Mouse (Mus musculus) kidney, adult 2 months (tissue): ENCODE results near the gene Mpp3. TPM values are rescaled to one million over a fixed set of nuclear protein-coding genes. Genes with fewer than 3 reads are reported as not detected.

ENCODE experiments used
- DNase-seq: peaks from one replicate; pipeline ENCODE4 v3.0.0; 2021
- H3K27ac ChIP-seq: fragments of 200-500 bp; 2 replicates; pipeline ENCODE4 v1.5.1; 2012; ENCODE audit warnings: low read depth, low read length, control low read depth, inconsistent platforms; ENCODE audit not compliant: insufficient read depth
- H3K27me3 ChIP-seq: fragments of 200-500 bp; replicated peaks from 2 replicates; pipeline ENCODE4 v1.6.1; 2012; ENCODE audit warnings: mild to moderate bottlenecking, moderate library complexity, low read length, inconsistent platforms; ENCODE audit not compliant: control insufficient read depth, insufficient read depth
- H3K36me3 ChIP-seq: fragments of 200-500 bp; 2 replicates; pipeline ENCODE4 v1.6.1; 2012; ENCODE audit warnings: mild to moderate bottlenecking, moderate library complexity, low read length, inconsistent platforms; ENCODE audit not compliant: control insufficient read depth, insufficient read depth
- H3K4me1 ChIP-seq: fragments of 200-500 bp; 2 replicates; pipeline ENCODE4 v1.6.1; 2011; ENCODE audit warnings: low read length; ENCODE audit not compliant: control insufficient read depth, insufficient read depth
- H3K4me3 ChIP-seq: fragments of 200-500 bp; 2 replicates; pipeline ENCODE4 v1.5.1; 2011; ENCODE audit warnings: mild to moderate bottlenecking, low read depth, low read length, control low read depth; ENCODE audit not compliant: insufficient read depth
- CTCF ChIP-seq: fragments of 200-500 bp; conservative IDR thresholded peaks from 2 replicates; pipeline ENCODE4 v1.5.1; 2011; ENCODE audit warnings: low read depth, mild to moderate bottlenecking, control low read depth, low read length, moderate library complexity, mixed read lengths; ENCODE audit not compliant: insufficient read depth, insufficient read length
- POLR2A ChIP-seq: fragments of 200-500 bp; IDR thresholded peaks from one replicate; pipeline ENCODE4 v1.6.1; 2011; ENCODE audit warnings: low read depth, low read length, control low read depth
- WGBS: fragments of 180-500 bp; shearing (Covaris S2); methylation state at CpG from one replicate; pipeline ENCODE4 v1.1.7; 2018; 5-methylcytosine and 5-hydroxymethylcytosine counted together
- polyA plus RNA-seq: library from polyadenylated mRNA; depleted of rRNA; stranded (reverse); fragments of >200 nt; gene quantifications from 2 replicates; pipeline ENCODE4 v1.2.3, GENCODE M21; 2012

The Mpp3 gene
- polyA plus RNA-seq, 1 experiment, result 2.3 TPM

GRCm38 (mm10) chr11:101980603-101981157 is 47.6 kb downstream of the Mpp3 start:
- H3K27ac ChIP-seq, result no peak overlapping the region
- no peak overlapping the region for H3K4me3 ChIP-seq
- peaks cover 6% of the 10 kb centered on the region; the same call in 1 of the 2 replicates for H3K4me1 ChIP-seq
- 77% methylated on average over 9 of the region's 9 CpGs for WGBS
- TF ChIP-seq CTCF, result no peak
- TF ChIP-seq POLR2A, result no peak
- H3K27me3 ChIP-seq, result no peaks in the 10 kb centered on the region
- DNase-seq, result peak; percentile 38
- H3K36me3 ChIP-seq, result no peaks in the 10 kb centered on the region; the same call in 1 of the 2 replicates

- WGBS, result 95% methylated on average over 5 of the region's 5 CpGs
- no peaks in the 10 kb centered on the region; the same call in 1 of the 2 replicates for H3K36me3 ChIP-seq
- no peak overlapping the region for H3K4me3 ChIP-seq
- peaks cover 6% of the 10 kb centered on the region; the same call in 1 of the 2 replicates for H3K4me1 ChIP-seq
- no peaks in the 10 kb centered on the region for H3K27me3 ChIP-seq
- H3K27ac ChIP-seq, result no peak overlapping the region
- DNase-seq, result no peak
- TF ChIP-seq CTCF (no peak), POLR2A (no peak)
Observed at GRCm38 (mm10) chr11:101979140-101979539, 49.1 kb downstream of the Mpp3 start.

DNA sequence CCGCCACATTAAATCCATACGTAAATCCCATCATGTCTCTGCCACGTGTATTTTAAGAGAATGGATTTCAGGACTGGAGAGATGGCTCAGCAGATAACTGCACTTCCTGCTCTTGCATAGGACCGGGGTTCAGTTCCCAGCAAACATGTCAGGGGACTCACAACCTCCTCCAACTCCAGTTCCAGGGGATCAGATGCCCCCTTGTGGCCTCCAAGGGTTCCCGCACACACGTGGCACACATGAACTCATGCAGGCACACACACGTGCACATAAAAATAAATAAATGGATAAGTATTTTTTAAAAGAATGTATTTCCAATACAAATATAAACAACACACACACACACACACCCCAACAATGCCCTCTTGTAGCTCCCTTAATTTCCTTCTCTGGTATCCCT is 51.3 kb downstream of the Mpp3 start:
- Histone ChIP-seq H3K4me1 (peaks cover 3% of the 10 kb centered on the region; the same call in 1 of the 2 replicates), H3K4me3 (no peak overlapping the region), H3K27me3 (no peaks in the 10 kb centered on the region), H3K36me3 (no peaks in the 10 kb centered on the region; the same call in 1 of the 2 replicates), H3K27ac (no peak overlapping the region)
- no peak for TF ChIP-seq POLR2A
- 0 out of 2 replicates have a peak, but pooled peaks have one; percentile 5 for TF ChIP-seq CTCF
- 93% methylated on average over 7 of the region's 7 CpGs for WGBS
- no peak for DNase-seq

- DNase-seq, result peak; percentile 25
- no peak for TF ChIP-seq POLR2A
- TF ChIP-seq CTCF, result peak; percentile 61
- 61% methylated on average over 9 of the region's 9 CpGs for WGBS
- no peak overlapping the region for H3K4me3 ChIP-seq
- H3K4me1 ChIP-seq, result peaks cover 3% of the 10 kb centered on the region; the same call in 1 of the 2 replicates
- H3K36me3 ChIP-seq, result no peaks in the 10 kb centered on the region; the same call in 1 of the 2 replicates
- no peaks in the 10 kb centered on the region for H3K27me3 ChIP-seq
- no peak overlapping the region for H3K27ac ChIP-seq
Observed at GRCm38 (mm10) chr11:101974923-101975322, 53.3 kb downstream of the Mpp3 start.

DNA sequence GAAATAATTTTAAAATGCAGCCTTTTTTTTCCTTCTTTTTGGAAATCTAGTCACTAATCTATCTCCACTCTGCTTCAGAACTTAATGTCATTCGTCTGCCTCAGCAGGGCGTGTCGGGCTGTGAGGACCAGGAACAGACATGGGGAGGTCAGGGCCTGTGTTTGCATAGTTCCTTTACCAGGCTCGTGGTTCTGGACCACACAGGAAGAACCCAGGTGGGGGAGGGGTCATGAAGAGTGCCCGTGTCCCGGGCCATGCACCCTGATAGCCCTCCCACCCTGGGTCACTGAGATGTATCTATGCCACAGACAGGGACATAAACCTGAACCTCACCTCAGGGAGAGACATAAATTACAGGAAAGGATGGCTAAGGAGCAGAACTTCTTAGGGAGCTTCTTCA is 54.1 kb downstream of the Mpp3 start:
- Histone ChIP-seq H3K27me3 (no peaks in the 10 kb centered on the region), H3K36me3 (no peaks in the 10 kb centered on the region; the same call in 1 of the 2 replicates), H3K4me1 (peaks cover 3% of the 10 kb centered on the region; the same call in 1 of the 2 replicates), H3K4me3 (no peak overlapping the region), H3K27ac (no peak overlapping the region)
- WGBS, result 71% methylated on average over 6 of the region's 6 CpGs
- DNase-seq, result no peak
- TF ChIP-seq POLR2A, result no peak
- TF ChIP-seq CTCF, result no peak

DNA sequence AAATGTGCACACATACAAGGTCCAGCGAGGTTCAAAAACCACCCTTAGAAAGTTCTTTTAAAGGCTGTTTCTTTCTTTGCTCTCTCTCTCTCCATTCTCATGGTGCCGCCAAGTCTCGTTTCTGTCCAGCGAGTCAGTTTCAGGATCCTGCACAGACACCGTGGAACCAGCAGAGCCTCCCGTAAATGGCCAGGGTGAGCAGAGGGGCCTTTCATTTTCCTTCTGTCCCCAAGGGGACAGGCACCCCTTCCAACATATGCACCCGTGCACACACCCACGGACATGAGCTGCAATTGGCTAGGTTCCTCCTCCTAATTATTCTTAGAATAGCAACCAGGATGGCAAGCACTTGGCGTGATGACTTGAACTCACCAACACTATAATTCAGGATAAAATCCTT is 54.8 kb downstream of the Mpp3 start:
- no peaks in the 10 kb centered on the region; the same call in 1 of the 2 replicates for H3K36me3 ChIP-seq
- no peak overlapping the region for H3K4me3 ChIP-seq
- H3K27ac ChIP-seq, result no peak overlapping the region
- DNase-seq, result no peak
- TF ChIP-seq POLR2A (no peak), CTCF (no peak)
- H3K27me3 ChIP-seq, result no peaks in the 10 kb centered on the region
- H3K4me1 ChIP-seq, result peaks cover 3% of the 10 kb centered on the region; the same call in 1 of the 2 replicates
- 85% methylated on average over 9 of the region's 9 CpGs for WGBS

DNA sequence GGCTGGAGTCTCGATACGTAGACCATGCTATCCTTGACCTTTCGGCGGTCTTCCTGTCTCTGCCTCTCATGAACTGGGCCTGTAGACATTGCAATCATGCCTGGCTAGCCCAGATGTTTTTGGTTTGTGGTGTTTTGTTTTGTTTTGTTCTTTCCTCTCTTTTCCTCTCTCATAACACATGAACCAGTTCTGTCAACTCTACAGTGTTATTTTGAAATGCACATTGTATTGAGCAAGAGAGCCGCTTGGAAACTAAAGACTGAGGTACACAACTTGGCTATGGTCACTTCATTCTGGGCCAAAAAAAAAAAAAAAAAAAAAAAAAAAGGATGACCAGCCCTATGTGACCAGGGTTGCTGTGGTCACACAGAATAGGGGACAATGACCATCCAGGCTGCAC is 55.6 kb downstream of the Mpp3 start:
- TF ChIP-seq POLR2A (no peak), CTCF (no peak)
- no peak for DNase-seq
- H3K36me3 ChIP-seq, result no peaks in the 10 kb centered on the region; the same call in 1 of the 2 replicates
- H3K27ac ChIP-seq, result no peak overlapping the region
- H3K27me3 ChIP-seq, result no peaks in the 10 kb centered on the region
- H3K4me1 ChIP-seq, result 0 out of 2 replicates have a peak, but pooled peaks cover under 1% of the 10 kb centered on the region
- 96% methylated on average over 5 of the region's 5 CpGs for WGBS
- H3K4me3 ChIP-seq, result no peak overlapping the region
